Mouse (Mus musculus) testis, adult 2 months (tissue): Measurements from ENCODE around the gene Cd200.

Experiments
- CTCF ChIP-seq: fragments of 200-500 bp; IDR thresholded peaks from 2 replicates; pipeline ENCODE4 v1.5.1; 2012; ENCODE audit warnings: low read depth, mild to moderate bottlenecking, inconsistent platforms, low read length, moderate library complexity; ENCODE audit not compliant: control insufficient read depth, insufficient read depth, insufficient replicate concordance
- POLR2A ChIP-seq: fragments of 200-500 bp; IDR thresholded peaks from 2 replicates; pipeline ENCODE4 v1.6.1; 2012; ENCODE audit warnings: low read depth, mild to moderate bottlenecking, inconsistent platforms, low read length, moderate library complexity; ENCODE audit not compliant: control insufficient read depth

DNA sequence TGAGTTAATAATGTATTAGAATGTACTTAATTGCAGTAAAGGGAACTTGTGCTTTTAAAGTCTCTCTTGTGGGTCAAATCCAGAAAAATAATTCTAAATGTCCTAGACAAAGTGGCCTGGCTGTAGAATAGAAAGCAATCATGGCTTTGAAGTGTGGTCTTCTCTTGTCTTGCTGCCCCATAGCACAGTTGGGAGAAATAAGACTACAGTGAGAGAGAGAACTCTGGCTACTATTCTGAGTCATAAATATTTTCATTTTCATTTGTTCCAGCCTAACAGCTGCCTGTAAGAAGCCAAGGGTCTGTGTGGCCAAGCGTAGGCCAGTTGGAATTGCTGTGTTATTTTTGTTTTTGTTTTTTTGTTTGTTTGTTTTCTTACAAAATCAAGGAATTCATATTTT, 44.2 kb downstream of the Cd200 start:
- no peak for TF ChIP-seq CTCF
- no peak for TF ChIP-seq POLR2A
